Mouse (Mus musculus) neural tube, embryonic 11.5 days (tissue): Measurements from ENCODE around the gene Vgll4. TPM values are rescaled to one million over a fixed set of nuclear protein-coding genes. Genes with fewer than 3 reads are reported as not detected.
"Not testable (repeated sequence)": the region's sequence is repeated elsewhere in the genome, so short reads cannot be mapped to it uniquely, and the experiment has no call there.

Experiments used
- ATAC-seq: fragments of 200-750 bp; cut with Nextera tagmentation; 2 replicates; pipeline ENCODE4 v1.8.0; 2017; ENCODE audit warnings: moderate number of reproducible peaks, mild to moderate bottlenecking, moderate TSS enrichment, moderate library complexity; ENCODE audit not compliant: insufficient read depth, low FRiP score, low TSS enrichment
- DNase-seq: peaks from one replicate; pipeline ENCODE4 v3.0.0-alpha.2; 2015; ENCODE audit warnings: low spot score
- H3K27ac ChIP-seq: fragments of 300-500 bp; sonication (generic); 2 replicates; pipeline ENCODE4 v1.5.1; 2014; ENCODE audit warnings: low read depth, mild to moderate bottlenecking, low read length
- H3K27me3 ChIP-seq: fragments of 300-500 bp; sonication (generic); 2 replicates; pipeline ENCODE4 v1.6.1; 2014; ENCODE audit warnings: mild to moderate bottlenecking, low read length, mixed read lengths; ENCODE audit not compliant: control insufficient read depth, insufficient read depth
- H3K36me3 ChIP-seq: fragments of 300-500 bp; sonication (generic); 2 replicates; pipeline ENCODE4 v1.6.1; 2014; ENCODE audit warnings: mild to moderate bottlenecking, low read length, moderate library complexity, mixed read lengths; ENCODE audit not compliant: control insufficient read depth, insufficient read depth
- H3K4me1 ChIP-seq: fragments of 300-500 bp; sonication (generic); 2 replicates; pipeline ENCODE4 v1.6.1; 2014; ENCODE audit warnings: low read length, mixed read lengths; ENCODE audit not compliant: control insufficient read depth, insufficient read depth
- H3K4me2 ChIP-seq: fragments of 300-500 bp; sonication (generic); 2 replicates; pipeline ENCODE4 v1.6.1; 2014; ENCODE audit warnings: low read depth, mild to moderate bottlenecking, moderate library complexity
- H3K4me3 ChIP-seq: fragments of 300-500 bp; sonication (generic); 2 replicates; pipeline ENCODE4 v1.5.1; 2014; ENCODE audit warnings: low read depth, low read length
- H3K9ac ChIP-seq: fragments of 300-500 bp; sonication (generic); 2 replicates; pipeline ENCODE4 v1.6.1; 2014; ENCODE audit warnings: mild to moderate bottlenecking, low read length
- H3K9me3 ChIP-seq: fragments of 300-500 bp; sonication (generic); 2 replicates; pipeline ENCODE4 v1.6.1; 2016; ENCODE audit warnings: low read length; ENCODE audit not compliant: control insufficient read depth
- WGBS: fragments of 180-500 bp; shearing (Covaris S2); extraction: QIAGEN DNeasy Blood & Tissue Kit; methylation state at CpG from one replicate; pipeline ENCODE4 v1.1.7; 2014; 5-methylcytosine and 5-hydroxymethylcytosine counted together
- polyA plus RNA-seq: library from polyadenylated mRNA; unstranded; fragments of >200 nt; fragmentation: Nextera tagmentation; extraction: Ambion mirVana; gene quantifications from 2 replicates; pipeline ENCODE4 v1.2.1, GENCODE M21; 2014

Gene Vgll4
- polyA plus RNA-seq, 1 experiment from 2014 or later, result 62.3 TPM

DNA sequence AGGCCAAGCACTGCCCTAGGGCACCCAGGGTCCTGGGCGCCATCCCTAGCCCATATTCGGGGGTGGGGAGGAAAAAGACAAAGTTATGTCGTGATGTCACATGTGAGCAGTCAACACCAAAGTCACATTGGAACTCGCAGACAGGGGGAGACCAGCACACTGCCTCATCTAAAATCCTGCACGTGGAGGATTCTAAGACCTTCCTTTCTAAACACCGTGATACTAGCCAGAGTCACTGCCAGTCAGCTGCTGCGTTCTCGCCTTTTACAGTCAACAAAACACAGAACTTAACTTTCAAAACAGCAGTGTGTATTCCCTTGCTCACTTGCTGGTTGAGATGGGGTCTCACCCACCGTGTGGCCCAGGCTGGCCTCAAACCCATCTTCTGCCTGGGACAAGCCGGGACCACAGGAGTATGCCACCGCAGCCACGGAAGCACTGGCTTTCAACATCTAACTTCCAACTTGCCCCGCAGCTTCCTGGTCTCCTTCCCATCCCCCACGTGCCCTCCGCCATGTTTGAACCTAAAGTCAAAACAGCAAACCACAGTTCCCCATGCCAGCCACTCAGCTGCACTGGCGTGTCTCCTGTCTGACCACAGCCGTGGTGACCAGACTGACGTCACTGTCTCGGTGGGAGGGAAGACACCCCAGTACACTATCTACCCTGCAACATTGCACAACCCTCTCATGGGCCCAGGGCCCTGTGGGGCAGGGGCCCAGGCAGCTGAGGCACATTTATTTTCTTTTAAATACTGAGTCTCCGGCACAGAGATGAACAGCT lies 76.2 kb downstream of the Vgll4 start:
- H3K4me3 ChIP-seq, result no peak overlapping the region
- H3K9ac ChIP-seq, result no peak overlapping the region
- DNase-seq (no peak), ATAC-seq (no peak)
- no peak overlapping the region for H3K27ac ChIP-seq
- 82% methylated on average over 20 of the region's 20 CpGs for WGBS
- H3K36me3 ChIP-seq, result no peaks in the 10 kb centered on the region; the same call in 1 of the 2 replicates
- no peaks in the 10 kb centered on the region for H3K9me3 ChIP-seq
- H3K4me2 ChIP-seq, result no peak overlapping the region
- H3K27me3 ChIP-seq, result no peaks in the 10 kb centered on the region
- H3K4me1 ChIP-seq, result peaks cover 43% of the 10 kb centered on the region

GRCm38 (mm10) chr6:114892363-114892762 lies 77.4 kb downstream of the Vgll4 start:
- H3K9me3 ChIP-seq, result no peaks in the 10 kb centered on the region
- WGBS, result 21% methylated on average over 6 of the region's 6 CpGs
- H3K27ac ChIP-seq, result no peak overlapping the region
- H3K4me1 ChIP-seq, result peaks cover 46% of the 10 kb centered on the region
- H3K4me3 ChIP-seq, result no peak overlapping the region
- H3K9ac ChIP-seq, result no peak overlapping the region
- no peaks in the 10 kb centered on the region; the same call in 1 of the 2 replicates for H3K36me3 ChIP-seq
- no peak overlapping the region; the same call in 1 of the 2 replicates for H3K4me2 ChIP-seq
- ATAC-seq (peak; percentile 45), DNase-seq (peak; percentile 52)
- no peaks in the 10 kb centered on the region for H3K27me3 ChIP-seq

DNA sequence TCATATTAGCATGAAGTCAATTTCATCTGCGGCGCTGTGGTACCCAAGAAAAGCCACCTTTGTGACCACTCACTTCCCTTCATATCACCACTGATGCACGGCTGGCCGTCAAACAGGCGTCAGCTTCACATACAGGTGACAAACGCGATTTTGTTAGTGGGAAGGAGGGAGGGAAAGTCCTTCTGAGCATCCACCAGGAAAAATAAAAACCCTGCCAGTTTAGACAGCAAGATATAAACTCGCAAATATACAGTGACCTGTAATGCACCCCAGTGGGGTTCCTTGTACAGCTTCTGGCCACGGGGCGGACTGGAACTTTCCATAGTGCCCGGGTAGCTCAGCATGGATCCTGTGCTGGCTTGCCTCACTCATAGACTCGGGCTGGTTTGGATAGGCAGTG lies 78.0 kb downstream of the Vgll4 start:
- WGBS, result 68% methylated on average over 12 of the region's 12 CpGs
- H3K4me3 ChIP-seq, result no peak overlapping the region
- peaks cover 51% of the 10 kb centered on the region for H3K4me1 ChIP-seq
- ATAC-seq (no peak), DNase-seq (no peak)
- H3K9ac ChIP-seq, result no peak overlapping the region
- H3K27me3 ChIP-seq, result no peaks in the 10 kb centered on the region
- no peak overlapping the region for H3K4me2 ChIP-seq
- H3K27ac ChIP-seq, result no peak overlapping the region
- no peaks in the 10 kb centered on the region for H3K9me3 ChIP-seq
- H3K36me3 ChIP-seq, result no peaks in the 10 kb centered on the region; the same call in 1 of the 2 replicates

GRCm38 (mm10) chr6:114891272-114891671 lies 78.5 kb downstream of the Vgll4 start:
- Histone ChIP-seq H3K4me3 (no peak overlapping the region), H3K4me1 (peaks cover 55% of the 10 kb centered on the region), H3K27me3 (no peaks in the 10 kb centered on the region), H3K36me3 (no peaks in the 10 kb centered on the region; the same call in 1 of the 2 replicates), H3K27ac (no peak overlapping the region), H3K9ac (no peak overlapping the region), H3K4me2 (no peak overlapping the region), H3K9me3 (no peaks in the 10 kb centered on the region)
- ATAC-seq (no peak), DNase-seq (no peak)
- 92% methylated on average over 12 of the region's 12 CpGs for WGBS

DNA sequence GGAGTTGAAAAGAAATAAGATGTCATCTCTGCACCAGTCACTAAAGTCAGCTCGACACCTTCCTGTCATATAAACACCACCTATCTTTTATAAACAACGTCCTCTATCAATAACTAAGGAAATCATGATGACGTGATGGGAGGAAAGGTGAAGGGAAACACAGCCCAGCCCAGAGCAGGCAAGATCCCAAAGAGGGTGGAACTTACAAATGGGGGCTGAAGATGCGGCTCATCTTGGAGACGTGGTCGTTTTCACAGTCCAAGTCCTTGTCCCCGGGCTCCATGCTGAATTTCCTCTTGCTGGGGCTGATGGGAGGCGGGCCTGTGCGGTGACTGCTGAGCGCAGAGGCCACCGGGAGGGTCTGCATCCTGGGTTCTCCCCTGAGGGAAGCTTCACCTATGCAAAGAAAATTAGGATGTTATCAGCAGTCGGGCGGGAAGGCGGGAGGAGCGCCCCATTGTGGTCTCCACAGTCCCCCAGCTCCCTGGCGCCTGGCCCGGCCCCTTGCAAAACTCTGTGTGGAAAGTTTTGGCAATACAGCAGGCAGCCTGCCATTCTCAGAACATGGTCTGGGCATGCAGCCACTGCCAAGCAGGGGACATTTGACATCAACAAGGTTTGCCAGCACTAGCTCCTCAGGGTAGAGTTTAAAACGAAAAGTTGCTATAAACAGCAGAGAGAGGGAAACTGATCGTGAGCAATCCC lies 79.2 kb downstream of the Vgll4 start:
- ATAC-seq (no peak), DNase-seq (no peak)
- Histone ChIP-seq H3K27ac (no peak overlapping the region), H3K4me3 (no peak overlapping the region), H3K4me2 (no peak overlapping the region), H3K36me3 (no peaks in the 10 kb centered on the region), H3K4me1 (peaks cover 57% of the 10 kb centered on the region), H3K9me3 (no peaks in the 10 kb centered on the region), H3K9ac (no peak overlapping the region), H3K27me3 (no peaks in the 10 kb centered on the region)
- 63% methylated on average over 19 of the region's 19 CpGs for WGBS

- not testable (repeated sequence) for H3K27ac ChIP-seq
Observed at GRCm38 (mm10) chr6:114889971-114890370, 79.8 kb downstream of the Vgll4 start.

GRCm38 (mm10) chr6:114888922-114889321 lies 80.9 kb downstream of the Vgll4 start:
- no peaks in the 10 kb centered on the region for H3K27me3 ChIP-seq
- no peak overlapping the region for H3K27ac ChIP-seq
- H3K36me3 ChIP-seq, result no peaks in the 10 kb centered on the region
- no peak overlapping the region for H3K4me2 ChIP-seq
- WGBS, result 8% methylated on average over 13 of the region's 13 CpGs
- peak; percentile 84 for ATAC-seq
- DNase-seq, result peak; percentile 82
- H3K9me3 ChIP-seq, result no peaks in the 10 kb centered on the region
- H3K9ac ChIP-seq, result no peak overlapping the region
- H3K4me1 ChIP-seq, result peaks cover 52% of the 10 kb centered on the region
- H3K4me3 ChIP-seq, result no peak overlapping the region

More at GRCm38 (mm10) chr6:114889971-114890370, 79.8 kb downstream of the Vgll4 start:
- not testable (repeated sequence) for H3K9ac ChIP-seq, ATAC-seq, DNase-seq, H3K36me3 ChIP-seq, H3K4me2 ChIP-seq, H3K4me3 ChIP-seq, H3K9me3 ChIP-seq, H3K27me3 ChIP-seq
- 69% methylated on average over 3 of the region's 3 CpGs for WGBS
- H3K4me1 ChIP-seq, result peaks cover 57% of the 10 kb centered on the region

DNA sequence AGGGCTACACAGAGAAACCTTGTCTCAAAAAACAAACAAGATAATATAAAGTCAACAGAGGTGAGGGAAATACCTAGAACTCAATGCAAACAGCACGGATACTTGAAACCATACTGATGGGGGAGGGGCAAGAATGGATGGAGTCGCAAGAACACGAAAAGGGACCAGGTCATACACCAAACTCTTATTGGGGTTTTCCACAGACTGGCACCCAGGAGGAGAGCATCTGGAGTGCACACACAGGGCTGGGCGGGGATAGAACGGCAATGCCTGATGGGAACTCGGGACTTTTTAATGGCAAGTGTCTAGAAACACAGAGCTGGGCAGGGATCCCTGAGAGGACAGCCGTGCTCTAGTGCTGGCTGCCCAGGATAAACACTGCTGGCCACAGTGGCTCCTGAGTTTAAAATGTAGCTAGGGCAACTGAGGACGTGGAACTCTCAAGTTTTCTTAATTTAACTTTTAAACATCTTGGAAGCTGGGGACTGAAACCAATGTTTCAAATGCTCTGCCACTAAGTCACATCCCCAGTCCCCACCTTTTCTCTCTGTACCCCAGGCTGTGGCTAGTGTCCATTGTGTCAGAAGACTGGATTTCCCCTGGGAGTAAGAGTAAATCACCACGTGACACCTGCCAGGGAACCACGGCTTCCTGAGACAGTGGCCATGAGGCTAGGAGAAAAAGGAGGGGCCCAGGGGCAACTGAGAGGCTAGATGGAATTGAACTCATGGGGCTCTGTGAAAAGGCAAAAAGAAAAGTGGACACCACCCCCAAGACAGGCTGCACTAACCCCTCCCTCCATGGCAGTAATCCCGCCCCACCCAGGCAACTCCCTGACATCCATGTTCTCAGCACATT lies 83.1 kb downstream of the Vgll4 start:
- no peak overlapping the region for H3K27ac ChIP-seq
- H3K9ac ChIP-seq, result no peak overlapping the region
- ATAC-seq (no peak), DNase-seq (no peak)
- H3K36me3 ChIP-seq, result no peaks in the 10 kb centered on the region
- no peaks in the 10 kb centered on the region for H3K27me3 ChIP-seq
- 69% methylated on average over 11 of the region's 11 CpGs for WGBS
- no peak overlapping the region for H3K4me2 ChIP-seq
- peaks cover 51% of the 10 kb centered on the region for H3K4me1 ChIP-seq
- H3K9me3 ChIP-seq, result no peaks in the 10 kb centered on the region
- no peak overlapping the region for H3K4me3 ChIP-seq
